ENCODE assay signal across 8 mouse cellular contexts in the genomic region with DNA sequence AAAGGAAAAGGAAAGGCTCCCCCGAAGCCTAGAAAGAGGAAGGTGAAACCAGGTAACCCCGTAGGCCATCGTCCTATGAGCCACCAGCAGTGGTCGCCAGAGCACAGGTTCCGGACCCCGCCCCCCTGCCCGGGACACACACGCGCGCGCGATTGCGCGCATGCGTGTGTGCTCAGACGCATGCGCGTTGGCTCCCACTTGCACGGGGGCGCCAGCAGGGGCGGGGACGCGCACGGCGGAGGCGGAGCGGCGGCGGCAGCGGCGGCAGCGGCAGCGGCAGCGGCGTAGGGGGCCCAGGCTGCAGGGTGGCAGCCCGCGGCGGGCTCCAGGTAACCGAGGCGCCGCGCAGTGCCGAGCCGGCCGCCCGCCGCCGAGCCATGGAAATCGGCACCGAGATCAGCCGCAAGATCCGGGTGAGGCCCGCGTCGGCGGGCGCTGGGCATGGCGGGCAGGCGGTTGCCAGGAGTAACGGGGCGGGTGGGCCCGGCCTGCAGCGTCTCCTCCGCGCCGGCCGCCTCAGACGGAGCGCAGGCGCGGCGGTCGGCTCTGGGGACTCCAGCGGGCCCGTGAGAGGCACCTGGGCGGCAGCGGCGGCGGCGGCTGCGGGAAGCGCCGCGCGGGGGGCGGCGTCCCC. TPM values are rescaled to one million over a fixed set of nuclear protein-coding genes. Genes with fewer than 3 reads are reported as not detected.
DNase-seq lines count a peak whose midpoint lies in the region; ATAC-seq and TF ChIP-seq lines count a peak whose summit lies in the region.

Zc3h14 (plus strand) TSS at position 219 of the 634 bp plus-strand sequence.

- H3K36me3 ChIP-seq in embryonic facial prominence, embryonic 13.5 days, result no peaks in the 10 kb centered on the region
- peaks cover 23% of the 10 kb centered on the region for H3K36me3 ChIP-seq in heart, adult 2 months (ENCODE audit: control insufficient read depth, insufficient read depth, low read length)
- H3K36me3 ChIP-seq in limb, embryonic 13.5 days, result 0 out of 2 replicates have a peak, but pooled peaks cover 7% of the 10 kb centered on the region
- H3K36me3 ChIP-seq in midbrain, embryonic 16.5 days (ENCODE audit: control insufficient read depth, insufficient read depth, low read length), result no peaks in the 10 kb centered on the region

- H3K27me3 ChIP-seq in embryonic facial prominence, embryonic 13.5 days, result no peaks in the 10 kb centered on the region
- no peaks in the 10 kb centered on the region for H3K27me3 ChIP-seq in heart, adult 2 months (ENCODE audit: control insufficient read depth, insufficient read depth, low read length)
- no peaks in the 10 kb centered on the region for H3K27me3 ChIP-seq in limb, embryonic 13.5 days
- H3K27me3 ChIP-seq in midbrain, embryonic 16.5 days (ENCODE audit: control insufficient read depth, insufficient read depth, low read depth, low read length), result no peaks in the 10 kb centered on the region

- peak; percentile 88 for DNase-seq in 3134 (ENCODE audit: extremely low read depth, insufficient read length, low spot score)
- peak; percentile 93 to 97 for DNase-seq in adrenal gland, postnatal 36 days
- DNase-seq in heart, adult 2 months, result peak; percentile 94 to 96
- DNase-seq in kidney, adult 8-10 months, result peak; percentile 87 to 92
- peak; percentile 86 to 95 for DNase-seq in spleen, postnatal 10 days (ENCODE audit: low spot score in 2 of 2)

- peak; percentile 85 for ATAC-seq in embryonic facial prominence, embryonic 13.5 days (ENCODE audit: insufficient number of reproducible peaks, insufficient read depth, low FRiP score, low TSS enrichment, low read depth)
- ATAC-seq in limb, embryonic 13.5 days (ENCODE audit: low FRiP score, low read depth), result peak; percentile 91
- peak; percentile 92 for ATAC-seq in midbrain, embryonic 16.5 days

- intact Hi-C loops in heart, adult 2 months (cut with DNase I), result no loop called here

- H3K4me2 ChIP-seq in embryonic facial prominence, embryonic 13.5 days, result peak within 1 kb of the TSS; percentile 61
- peak within 1 kb of the TSS; percentile 75 for H3K4me2 ChIP-seq in limb, embryonic 13.5 days (replicated peaks)
- H3K4me2 ChIP-seq in midbrain, embryonic 16.5 days (ENCODE audit: low read length), result peak within 1 kb of the TSS; percentile 85

- H3K9me3 ChIP-seq in embryonic facial prominence, embryonic 13.5 days, result no peaks in the 10 kb centered on the region
- no peaks in the 10 kb centered on the region for H3K9me3 ChIP-seq in limb, embryonic 13.5 days
- no peaks in the 10 kb centered on the region for H3K9me3 ChIP-seq in midbrain, embryonic 16.5 days (replicated peaks; ENCODE audit: control insufficient read depth, low read length, poor library complexity, severe bottlenecking)

- 0 out of 2 replicates have a peak, but pooled peaks cover 3% of the 10 kb centered on the region for H3K79me2 ChIP-seq in heart, adult 2 months (replicated peaks; ENCODE audit: control insufficient read depth, insufficient read depth, low read length)

- TF ChIP-seq POLR2A in heart, adult 2 months (IDR thresholded peaks at IDR 0.05; ENCODE audit: insufficient read depth, low read depth, low read length), result no peak

- peak within 1 kb of the TSS; percentile 92 for H3K27ac ChIP-seq in embryonic facial prominence, embryonic 13.5 days
- peak within 1 kb of the TSS; percentile 93 for H3K27ac ChIP-seq in heart, adult 2 months
- peak within 1 kb of the TSS; percentile 87 for H3K27ac ChIP-seq in limb, embryonic 13.5 days
- H3K27ac ChIP-seq in midbrain, embryonic 16.5 days (ENCODE audit: low read length), result peak within 1 kb of the TSS; percentile 88

- peaks cover 27% of the 10 kb centered on the region for H3K4me1 ChIP-seq in embryonic facial prominence, embryonic 13.5 days
- peaks cover 3% of the 10 kb centered on the region for H3K4me1 ChIP-seq in heart, adult 2 months (ENCODE audit: control insufficient read depth, insufficient read depth, low read length)
- H3K4me1 ChIP-seq in limb, embryonic 13.5 days, result peaks cover 29% of the 10 kb centered on the region
- peaks cover 36% of the 10 kb centered on the region for H3K4me1 ChIP-seq in midbrain, embryonic 16.5 days (ENCODE audit: control insufficient read depth, insufficient read depth, low read length)

- TF ChIP-seq CTCF in heart, adult 2 months (IDR thresholded peaks at IDR 0.05), result peak; percentile 75

- WGBS in embryonic facial prominence, embryonic 13.5 days, result under 1% methylated on average over 86 of the region's 87 CpGs
- under 1% methylated on average over 77 of the region's 87 CpGs for WGBS in heart, adult 2 months
- WGBS in limb, embryonic 13.5 days, result under 1% methylated on average over 72 of the region's 87 CpGs
- whole genome bisulfite sequencing in midbrain, embryonic 16.5 days, result under 1% methylated on average over 81 of the region's 87 CpGs

- peak within 1 kb of the TSS; percentile 92 for H3K4me3 ChIP-seq in embryonic facial prominence, embryonic 13.5 days
- H3K4me3 ChIP-seq in heart, adult 2 months, result peak within 1 kb of the TSS; percentile 91
- peak within 1 kb of the TSS; percentile 90 for H3K4me3 ChIP-seq in limb, embryonic 13.5 days
- H3K4me3 ChIP-seq in midbrain, embryonic 16.5 days (ENCODE audit: low read depth, low read length), result peak within 1 kb of the TSS; percentile 75

- no peak for TF ChIP-seq EP300 in heart, adult 2 months (IDR thresholded peaks at IDR 0.05; ENCODE audit: insufficient read depth, low read depth, low read length)

- peak within 1 kb of the TSS; percentile 95 for H3K9ac ChIP-seq in embryonic facial prominence, embryonic 13.5 days
- H3K9ac ChIP-seq in heart, adult 2 months (ENCODE audit: low read depth, low read length), result peak within 1 kb of the TSS; percentile 91
- peak within 1 kb of the TSS; percentile 97 for H3K9ac ChIP-seq in limb, embryonic 13.5 days
- H3K9ac ChIP-seq in midbrain, embryonic 16.5 days (ENCODE audit: low read depth, low read length), result peak within 1 kb of the TSS; percentile 88

RNA-seq across cellular contexts. Expression of gene Zc3h14, which starts in this region (rescaled TPM):
- 10 to 100 TPM; 84.9 to 86.1 TPM for total RNA-seq in adrenal gland, postnatal 36 days (2021)
- 133 and 135 TPM in 2 replicates for polyA plus RNA-seq in embryonic facial prominence, embryonic 13.5 days (2015; fragmentation: Nextera tagmentation; extraction: Ambion mirVana)
- 10 to 100 TPM; 59.6 to 60.1 TPM for total RNA-seq in heart, adult 2 months (2021)
- 57.0 and 92.9 TPM in 2 replicates for polyA plus RNA-seq in heart, adult 2 months (2012; rRNA removed)
- polyA plus RNA-seq in limb, embryonic 13.5 days (2015; fragmentation: Nextera tagmentation; extraction: Ambion mirVana), result 129 and 136 TPM in 2 replicates
- 103 and 109 TPM in 2 replicates for polyA plus RNA-seq in midbrain, embryonic 16.5 days (2015; fragmentation: Nextera tagmentation; extraction: Ambion mirVana)

Comparison
In these comparisons a context has a peak if more than half of its experiments do, and no peak if none do; other contexts are left out.
1. Peak in every context shown above with its lines: DNase-seq, ATAC-seq, H3K4me3 ChIP-seq and H3K27ac ChIP-seq.